Mouse (Mus musculus): ENCODE measurements around the gene Stat5b.

GRCm38 (mm10) chr11:100855178-100855577, 4.7 kb upstream of the Stat5b start:
- TF ChIP-seq EP300 (optimal IDR thresholded peaks at IDR 0.05) = no peak
- TF ChIP-seq CTCF (IDR thresholded peaks at IDR 0.05; ENCODE audit: low read depth) = no peak
